Mouse (Mus musculus): ENCODE data around the gene Gm42906.

The Gm42906 gene

GRCm38 (mm10) chr5:151056255-151056919 is 371.6 kb downstream of the Gm42906 start:
- DNase-seq = no peak

GRCm38 (mm10) chr5:151055426-151056090 is 372.4 kb downstream of the Gm42906 start:
- DNase-seq = no peak

DNA sequence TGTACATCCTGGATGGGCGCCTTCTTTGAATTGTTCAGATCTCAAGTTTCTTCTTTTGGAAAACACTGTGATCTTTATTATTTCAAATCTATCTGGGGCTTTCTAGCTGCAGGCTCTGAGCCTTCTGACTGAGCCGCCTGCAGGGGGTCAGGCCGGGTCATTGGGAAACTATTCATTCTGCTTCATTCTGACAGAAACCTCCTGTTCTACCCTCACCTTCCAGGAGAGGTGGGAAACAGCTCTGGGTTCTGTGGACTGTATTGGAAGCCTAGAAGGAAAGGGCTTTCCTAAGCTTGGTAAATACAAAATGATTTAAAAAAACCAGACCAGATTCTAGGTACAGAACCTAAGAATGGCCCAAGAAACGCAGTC is 373.2 kb downstream of the Gm42906 start:
- DNase-seq = no peak

DNA sequence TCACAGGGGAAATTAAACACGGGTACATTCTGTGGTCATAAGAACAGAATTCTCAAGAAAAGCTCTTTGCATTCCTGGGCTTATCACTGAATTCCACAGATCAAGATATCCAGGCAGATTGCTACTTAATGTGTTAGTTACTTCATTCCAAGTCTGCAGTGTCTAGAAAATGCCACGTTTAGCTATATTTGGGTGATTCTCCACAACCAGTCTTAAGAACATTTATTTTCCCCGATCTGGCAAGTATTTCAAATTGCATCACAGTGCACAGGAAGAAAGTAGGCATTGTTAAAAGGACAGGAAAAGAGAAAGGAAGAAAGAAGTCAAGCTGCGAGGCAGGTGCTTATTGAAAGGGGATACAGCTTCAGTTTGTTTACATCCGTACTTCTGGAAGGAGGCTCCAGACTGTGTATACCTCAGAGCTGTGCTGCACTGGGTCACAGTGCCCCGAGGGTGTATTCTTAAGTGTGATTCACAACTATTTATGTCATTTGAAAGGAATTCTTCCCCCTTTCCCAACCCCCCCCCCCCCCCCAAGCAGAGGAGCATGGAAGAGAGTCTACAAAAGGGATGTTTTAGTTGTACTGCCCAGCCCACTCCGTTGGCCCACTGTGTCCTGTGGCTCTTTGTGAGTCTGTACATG is 373.7 kb downstream of the Gm42906 start:
- no peak for DNase-seq

- no peak for DNase-seq
Measured at GRCm38 (mm10) chr5:151053190-151053589, 374.8 kb downstream of the Gm42906 start.

DNA sequence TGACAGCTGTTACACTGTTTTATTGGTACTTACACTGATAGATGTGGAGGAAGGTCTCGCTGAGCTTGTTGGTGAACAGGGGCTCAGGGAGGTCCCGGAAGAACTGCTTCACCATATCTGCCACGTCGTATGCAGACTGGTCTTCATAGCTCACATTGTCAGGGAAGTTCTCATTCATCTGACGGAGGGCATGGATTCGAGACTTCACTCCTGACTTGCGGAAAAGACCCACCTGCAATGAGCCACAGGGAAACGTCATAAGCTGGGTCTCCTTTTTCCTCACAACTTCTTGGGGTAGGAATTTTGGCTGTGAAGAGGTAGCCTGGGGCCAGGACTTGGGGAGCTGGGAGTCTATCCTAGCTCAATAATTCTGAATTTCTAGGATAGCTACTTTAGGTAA is 375.6 kb downstream of the Gm42906 start:
- no peak for DNase-seq

GRCm38 (mm10) chr5:151047488-151047887 is 380.5 kb downstream of the Gm42906 start:
- no peak for DNase-seq

DNA sequence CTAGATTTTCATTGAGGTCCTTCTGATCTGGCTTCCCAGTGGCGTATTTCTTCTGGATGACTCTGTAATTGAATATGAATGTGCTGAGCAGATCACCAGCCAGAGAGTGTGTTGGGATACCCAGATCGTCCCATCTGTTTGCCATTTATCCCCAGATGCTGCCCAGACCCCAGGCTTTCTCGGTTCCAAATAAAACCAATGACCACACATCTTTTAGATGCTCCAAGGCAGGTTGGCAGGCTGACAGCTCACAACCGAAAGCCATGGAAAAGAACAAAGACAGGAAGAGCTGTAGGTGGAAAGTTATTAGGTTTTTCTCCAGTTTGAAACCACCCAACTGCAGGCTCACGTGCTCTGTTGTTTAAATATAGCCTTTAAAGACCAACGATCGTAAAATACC is 381.0 kb downstream of the Gm42906 start:
- no peak for DNase-seq

- no peak for DNase-seq
Measured at GRCm38 (mm10) chr5:151046131-151046530, 381.8 kb downstream of the Gm42906 start.

DNA sequence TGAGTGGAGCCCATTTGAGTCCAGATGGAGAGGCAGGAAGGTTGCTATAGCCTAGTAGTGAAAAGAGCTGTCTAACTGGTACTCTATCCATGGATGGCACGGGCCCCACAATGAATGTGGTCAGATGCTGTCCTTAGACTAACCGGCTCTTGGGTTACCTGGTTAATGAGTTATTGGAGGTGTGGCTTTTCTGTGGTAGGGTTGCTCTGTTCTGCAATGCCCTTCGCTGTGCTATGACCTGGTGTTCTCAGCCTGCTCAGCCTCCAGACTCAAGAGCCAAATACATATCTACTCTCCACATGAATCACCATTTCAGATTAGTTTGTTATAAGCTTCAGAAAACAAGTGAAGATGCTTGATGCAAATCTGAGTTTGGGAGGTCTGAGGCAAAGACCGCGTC is 385.1 kb downstream of the Gm42906 start:
- DNase-seq = no peak

DNA sequence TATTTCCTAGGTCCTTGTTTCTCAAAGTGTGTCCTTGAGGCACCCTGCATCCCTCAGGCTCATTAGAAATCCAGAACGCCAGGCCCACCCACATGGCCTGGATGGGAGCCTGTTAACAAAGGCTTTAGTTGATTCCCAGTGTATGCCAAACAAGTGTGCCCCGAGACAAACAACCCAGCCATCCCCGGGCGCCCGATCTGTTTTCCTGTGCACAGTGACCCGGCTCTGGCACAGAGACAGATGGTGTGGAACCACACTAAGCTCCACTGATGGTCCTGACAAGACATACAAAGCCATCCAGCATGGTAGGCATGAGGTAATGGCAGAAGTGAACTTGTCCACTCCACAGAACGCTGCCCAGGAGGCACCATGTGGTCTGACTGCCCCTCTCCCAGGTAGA is 390.1 kb downstream of the Gm42906 start:
- no peak for DNase-seq

DNA sequence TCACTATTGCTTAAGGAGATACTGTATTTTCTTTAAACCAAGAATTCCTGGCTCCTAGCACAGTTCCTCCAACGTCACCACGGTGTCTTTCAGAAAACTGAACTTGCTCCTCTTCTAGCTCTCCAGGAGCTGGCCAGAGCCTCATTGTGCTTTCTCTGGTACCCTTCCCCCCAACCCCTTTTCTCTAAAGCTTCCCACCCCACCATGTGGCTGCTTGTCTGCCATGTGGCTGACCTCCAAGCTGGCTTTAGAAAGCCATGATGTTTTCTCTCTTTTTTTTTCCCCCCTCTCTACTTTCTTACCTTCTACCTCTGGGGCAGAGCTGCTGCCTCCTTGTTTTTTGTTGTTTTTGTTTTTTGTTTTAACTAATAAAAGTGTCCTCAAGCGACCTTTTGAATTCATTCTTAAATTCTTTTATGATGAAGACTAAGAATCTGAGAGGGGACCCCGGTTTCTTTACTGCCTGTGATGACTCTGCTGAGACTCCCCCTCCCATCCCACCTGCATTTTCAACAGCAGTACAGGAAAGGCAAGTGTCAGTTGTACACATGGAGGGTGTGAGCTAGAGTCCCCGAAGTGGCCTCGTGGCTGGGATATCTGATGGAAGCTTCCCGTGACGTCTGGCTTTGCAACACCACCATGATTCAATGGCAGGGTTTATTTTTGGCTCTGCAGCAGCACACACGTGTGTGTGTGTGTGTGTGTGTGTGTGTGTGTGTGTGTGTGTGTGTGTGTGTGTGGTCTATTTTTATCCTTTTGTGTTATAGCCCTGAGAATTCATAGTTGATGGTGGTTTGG is 393.0 kb downstream of the Gm42906 start:
- no peak for DNase-seq

DNA sequence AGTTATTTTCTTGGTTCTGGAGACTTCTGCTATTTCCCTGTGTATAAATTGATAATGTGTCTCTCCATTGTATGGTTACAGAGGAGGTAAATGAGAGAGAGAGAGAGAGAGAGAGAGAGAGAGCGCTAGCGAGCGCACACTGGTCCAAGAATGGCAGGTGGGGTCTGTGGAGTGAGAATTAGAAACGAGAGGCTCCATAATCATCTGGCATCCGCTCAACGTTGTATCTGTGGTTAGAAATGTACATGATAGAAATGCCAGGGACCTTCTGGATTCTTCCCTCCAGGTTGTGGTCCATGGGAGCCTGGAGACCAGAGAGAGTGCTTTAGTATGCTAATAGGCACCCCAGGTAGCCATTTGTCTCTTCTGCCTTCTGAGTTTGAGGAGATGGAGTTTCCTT is 399.1 kb downstream of the Gm42906 start:
- no peak for DNase-seq

- no peak for DNase-seq
Measured at GRCm38 (mm10) chr5:151027171-151027570, 400.8 kb downstream of the Gm42906 start.

DNA sequence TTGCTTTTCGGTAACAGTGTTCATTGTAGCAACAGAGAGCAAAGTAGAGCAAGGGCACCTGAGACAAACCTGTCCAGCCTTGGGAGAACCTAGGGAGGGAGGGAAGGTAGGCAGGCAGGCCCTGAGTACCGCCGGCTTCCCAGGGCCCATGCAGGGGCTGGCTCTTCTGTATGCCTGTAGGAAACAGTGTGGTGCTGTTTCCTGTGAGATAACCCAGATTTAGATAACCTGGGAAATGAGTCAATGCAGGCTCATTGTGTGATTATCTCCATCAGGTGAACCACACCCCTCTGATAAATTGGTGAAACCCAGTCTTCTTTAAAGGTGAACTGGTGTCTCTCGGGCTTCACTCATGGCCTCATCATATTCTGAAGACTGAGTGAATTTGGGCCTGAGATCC is 401.9 kb downstream of the Gm42906 start:
- DNase-seq = no peak

DNA sequence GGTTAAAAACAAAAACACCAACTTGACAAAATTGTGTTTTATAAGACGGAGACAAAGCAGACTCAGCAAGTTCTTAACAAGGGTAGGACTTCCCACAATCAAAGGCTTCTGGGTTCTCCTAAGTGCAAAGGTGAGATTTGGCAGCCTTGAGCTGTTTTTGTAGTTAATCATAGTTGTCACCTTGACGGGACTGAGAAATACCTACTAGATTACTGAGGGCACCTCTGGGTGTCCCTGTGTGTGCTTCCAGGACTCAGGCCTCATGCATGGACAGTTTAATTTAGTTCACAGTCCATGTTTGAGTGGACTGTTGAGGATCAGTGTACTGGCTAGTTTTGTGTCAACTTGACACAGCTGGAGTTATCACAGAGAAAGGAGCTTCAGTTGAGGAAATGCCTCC is 403.5 kb downstream of the Gm42906 start:
- DNase-seq = no peak

DNA sequence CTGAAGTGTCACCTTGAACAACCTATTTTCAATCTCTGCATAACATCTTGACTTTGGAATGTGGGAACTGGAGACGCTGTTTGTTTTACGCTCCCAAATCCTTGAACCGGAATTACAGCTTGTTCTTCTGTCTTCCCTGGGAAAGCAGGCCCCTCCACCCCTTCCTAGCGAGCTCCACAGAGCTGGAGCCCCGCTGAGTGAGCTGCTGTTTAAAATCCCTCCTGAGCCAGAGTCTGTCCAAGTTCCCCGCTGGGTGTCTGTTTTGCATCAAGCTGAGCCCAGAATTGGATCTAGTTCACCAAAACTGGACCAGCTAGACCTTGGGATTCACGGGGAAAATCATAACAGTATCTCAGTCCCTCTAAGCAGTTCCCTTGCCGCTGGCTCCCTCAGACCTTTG is 404.5 kb downstream of the Gm42906 start:
- DNase-seq = peak; percentile 19

DNA sequence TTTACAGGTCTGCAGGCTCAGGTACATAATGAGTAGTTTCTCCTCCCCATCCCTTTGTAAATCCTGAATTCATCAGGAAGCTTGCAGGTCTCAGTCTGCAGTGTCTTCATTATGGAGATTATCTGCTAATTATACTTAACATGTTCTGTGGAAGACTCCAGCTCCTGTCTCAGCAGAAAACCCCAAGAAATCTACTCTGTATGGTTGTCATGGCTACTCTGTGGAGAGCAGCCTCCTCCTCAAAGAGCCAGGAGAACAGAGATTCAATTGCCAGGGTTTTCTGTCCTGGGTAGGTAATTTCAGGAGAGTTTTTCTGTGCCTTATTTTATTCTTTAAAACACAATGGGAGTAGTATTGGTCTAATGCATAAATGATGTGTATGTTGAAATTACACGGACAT is 405.0 kb downstream of the Gm42906 start:
- no peak for DNase-seq

- no peak for DNase-seq
Measured at GRCm38 (mm10) chr5:151022026-151022425, 405.9 kb downstream of the Gm42906 start.

- DNase-seq = peak; percentile 11
Measured at GRCm38 (mm10) chr5:151020831-151021230, 407.1 kb downstream of the Gm42906 start.

GRCm38 (mm10) chr5:151020031-151020820 is 407.7 kb downstream of the Gm42906 start:
- DNase-seq = no peak

GRCm38 (mm10) chr5:151018959-151019358 is 409.0 kb downstream of the Gm42906 start:
- DNase-seq = no peak

DNA sequence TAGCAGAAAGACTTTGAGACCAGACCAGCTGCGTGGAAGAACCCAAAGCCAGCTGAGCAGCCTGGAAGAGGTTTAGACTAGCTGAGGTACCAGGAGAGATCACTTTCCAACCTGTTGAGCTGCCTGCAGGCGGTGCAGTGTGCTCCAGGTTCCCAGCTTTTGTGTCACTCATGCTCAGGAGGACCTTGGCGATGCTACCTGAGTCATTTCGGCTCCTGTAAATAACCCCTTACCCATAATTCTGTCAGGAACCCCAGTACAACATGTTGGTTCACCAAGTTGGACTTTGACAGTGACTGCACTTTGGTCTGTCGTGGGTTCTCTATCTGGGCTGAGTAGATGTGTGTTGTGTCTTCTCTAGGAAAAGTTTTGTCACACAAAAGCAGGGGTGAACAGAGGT is 409.5 kb downstream of the Gm42906 start:
- no peak for DNase-seq

All from liver (tissue).